Mouse (Mus musculus): ENCODE results near the gene C1ql4. TPM values are rescaled to one million over a fixed set of nuclear protein-coding genes. Genes with fewer than 3 reads are reported as not detected.
A peak's percentile ranks its signal among the peaks of the same experiment; 100 is the strongest.
"Not testable (repeated sequence)": the region's sequence is repeated elsewhere in the genome, so short reads cannot be mapped to it uniquely, and the experiment has no call there.

Gene C1ql4
- polyA plus RNA-seq, 1 experiment from 2014 or later: 0.42 TPM

- Histone ChIP-seq H3K4me1 (peaks cover 20% of the 10 kb centered on the region; the same call in 1 of the 2 replicates), H3K27ac (no peak overlapping the region), H3K4me2 (replicated peaks) (0 out of 2 replicates have a peak overlapping the region, but pooled peaks have one; percentile 5), H3K36me3 (peaks cover 32% of the 10 kb centered on the region), H3K9ac (no peak overlapping the region), H3K4me3 (no peak overlapping the region), H3K27me3 (peaks cover 56% of the 10 kb centered on the region), H3K9me3 (no peaks in the 10 kb centered on the region)
- no peak for ATAC-seq (ENCODE audit: insufficient number of reproducible peaks, insufficient read depth, low FRiP score, low TSS enrichment)
- WGBS: 7% methylated on average over 11 of the region's 11 CpGs
These were observed 3.6 kb downstream of the C1ql4 start for GRCm38 (mm10) chr15:99083867-99084557.

GRCm38 (mm10) chr15:99083258-99083657 is 4.4 kb downstream of the C1ql4 start:
- Histone ChIP-seq H3K27ac (no peak overlapping the region), H3K4me3 (no peak overlapping the region), H3K9me3 (no peaks in the 10 kb centered on the region), H3K4me1 (peaks cover 18% of the 10 kb centered on the region; the same call in 1 of the 2 replicates), H3K36me3 (peaks cover 38% of the 10 kb centered on the region), H3K9ac (no peak overlapping the region), H3K27me3 (peaks cover 48% of the 10 kb centered on the region), H3K4me2 (replicated peaks) (no peak overlapping the region)
- 72% methylated on average over 9 of the region's 9 CpGs for WGBS
- ATAC-seq (ENCODE audit: insufficient number of reproducible peaks, insufficient read depth, low FRiP score, low TSS enrichment): no peak

GRCm38 (mm10) chr15:99082840-99083239 is 4.8 kb downstream of the C1ql4 start:
- no peak overlapping the region for H3K9ac ChIP-seq
- ATAC-seq (ENCODE audit: insufficient number of reproducible peaks, insufficient read depth, low FRiP score, low TSS enrichment): no peak
- no peaks in the 10 kb centered on the region for H3K9me3 ChIP-seq
- H3K36me3 ChIP-seq: peaks cover 41% of the 10 kb centered on the region
- 88% methylated on average over 16 of the region's 16 CpGs for WGBS
- peaks cover 20% of the 10 kb centered on the region; the same call in 1 of the 2 replicates for H3K4me1 ChIP-seq
- no peak overlapping the region for H3K4me3 ChIP-seq
- H3K27ac ChIP-seq: no peak overlapping the region
- no peak overlapping the region for H3K4me2 ChIP-seq (replicated peaks)
- H3K27me3 ChIP-seq: peaks cover 44% of the 10 kb centered on the region

- Histone ChIP-seq H3K4me1 (peaks cover 24% of the 10 kb centered on the region; the same call in 1 of the 2 replicates), H3K4me2 (replicated peaks) (no peak overlapping the region), H3K9me3 (no peaks in the 10 kb centered on the region), H3K36me3 (peaks cover 46% of the 10 kb centered on the region), H3K27ac (no peak overlapping the region), H3K4me3 (no peak overlapping the region), H3K9ac (no peak overlapping the region), H3K27me3 (peaks cover 39% of the 10 kb centered on the region)
- ATAC-seq (ENCODE audit: insufficient number of reproducible peaks, insufficient read depth, low FRiP score, low TSS enrichment): no peak
- 94% methylated on average over 12 of the region's 12 CpGs for WGBS
These were observed 5.3 kb downstream of the C1ql4 start for GRCm38 (mm10) chr15:99082322-99082721.

GRCm38 (mm10) chr15:99079804-99080203 is 7.8 kb downstream of the C1ql4 start:
- Histone ChIP-seq H3K4me2 (replicated peaks) (no peak overlapping the region), H3K27ac (no peak overlapping the region), H3K9ac (no peak overlapping the region), H3K27me3 (peaks cover 14% of the 10 kb centered on the region), H3K4me3 (no peak overlapping the region), H3K4me1 (peaks cover 33% of the 10 kb centered on the region), H3K36me3 (peaks cover 55% of the 10 kb centered on the region), H3K9me3 (no peaks in the 10 kb centered on the region)
- WGBS: 84% methylated on average over 3 of the region's 3 CpGs
- ATAC-seq (ENCODE audit: insufficient number of reproducible peaks, insufficient read depth, low FRiP score, low TSS enrichment): no peak

GRCm38 (mm10) chr15:99078181-99078910 is 9.3 kb downstream of the C1ql4 start:
- peaks cover 54% of the 10 kb centered on the region for H3K36me3 ChIP-seq
- no peak overlapping the region for H3K27ac ChIP-seq
- no peak for ATAC-seq (ENCODE audit: insufficient number of reproducible peaks, insufficient read depth, low FRiP score, low TSS enrichment)
- peak overlapping the region; percentile 8; the same call in 1 of the 2 replicates for H3K9ac ChIP-seq
- 46% methylated on average over 14 of the region's 15 CpGs for WGBS
- H3K9me3 ChIP-seq: no peaks in the 10 kb centered on the region
- H3K27me3 ChIP-seq: no peaks in the 10 kb centered on the region
- H3K4me1 ChIP-seq: peaks cover 28% of the 10 kb centered on the region
- H3K4me3 ChIP-seq: no peak overlapping the region
- no peak overlapping the region for H3K4me2 ChIP-seq (replicated peaks)

GRCm38 (mm10) chr15:99076011-99076410 is 11.6 kb downstream of the C1ql4 start:
- Histone ChIP-seq H3K4me3 (peak overlapping the region; percentile 59; the same call in 1 of the 2 replicates), H3K9ac (0 out of 2 replicates have a peak overlapping the region, but pooled peaks have one; percentile 70)
- WGBS: 95% methylated on average over 3 of the region's 3 CpGs

GRCm38 (mm10) chr15:99074600-99075333 is 12.8 kb downstream of the C1ql4 start:
- Histone ChIP-seq H3K27ac (peak overlapping the region; percentile 94), H3K36me3 (peaks cover 23% of the 10 kb centered on the region), H3K27me3 (no peaks in the 10 kb centered on the region), H3K4me3 (peak overlapping the region; percentile 59), H3K9me3 (no peaks in the 10 kb centered on the region), H3K9ac (peak overlapping the region; percentile 70), H3K4me1 (peaks cover 28% of the 10 kb centered on the region), H3K4me2 (replicated peaks) (peak overlapping the region; percentile 73)
- under 1% methylated on average over 44 of the region's 44 CpGs for WGBS
- peak; percentile 95 for ATAC-seq (ENCODE audit: insufficient number of reproducible peaks, insufficient read depth, low FRiP score, low TSS enrichment)

More at GRCm38 (mm10) chr15:99076011-99076410, 11.6 kb downstream of the C1ql4 start:
- Histone ChIP-seq H3K36me3 (peaks cover 34% of the 10 kb centered on the region), H3K4me2 (replicated peaks) (peak overlapping the region; percentile 73), H3K4me1 (peaks cover 28% of the 10 kb centered on the region)
- not testable (repeated sequence) for ATAC-seq (ENCODE audit: insufficient number of reproducible peaks, insufficient read depth, low FRiP score, low TSS enrichment); H3K27ac ChIP-seq; H3K27me3 ChIP-seq; H3K9me3 ChIP-seq

GRCm38 (mm10) chr15:99074019-99074599 is 13.5 kb downstream of the C1ql4 start, which contains the start of gene Troap:
TSS of gene Troap (plus strand) at chr15:99074575.
- Histone ChIP-seq H3K27ac (peak within 1 kb of the TSS; percentile 94), H3K9me3 (no peaks in the 10 kb centered on the region), H3K4me3 (peak within 1 kb of the TSS; percentile 59), H3K4me2 (replicated peaks) (peak within 1 kb of the TSS; percentile 73), H3K36me3 (peaks cover 23% of the 10 kb centered on the region), H3K9ac (peak within 1 kb of the TSS; percentile 70), H3K27me3 (no peaks in the 10 kb centered on the region), H3K4me1 (peaks cover 28% of the 10 kb centered on the region)
- no peak; the same call in none of the 2 replicates for ATAC-seq (ENCODE audit: insufficient number of reproducible peaks, insufficient read depth, low FRiP score, low TSS enrichment)
- 18% methylated on average over 9 of the region's 9 CpGs for WGBS

GRCm38 (mm10) chr15:99071988-99072387 is 15.6 kb downstream of the C1ql4 start:
- peaks cover 5% of the 10 kb centered on the region for H3K36me3 ChIP-seq
- ATAC-seq (ENCODE audit: insufficient number of reproducible peaks, insufficient read depth, low FRiP score, low TSS enrichment): no peak
- no peak overlapping the region for H3K9ac ChIP-seq
- H3K9me3 ChIP-seq: no peaks in the 10 kb centered on the region
- H3K27me3 ChIP-seq: no peaks in the 10 kb centered on the region
- WGBS: 90% methylated on average over 1 of the region's 1 CpGs
- peaks cover 14% of the 10 kb centered on the region for H3K4me1 ChIP-seq
- H3K4me2 ChIP-seq (replicated peaks): no peak overlapping the region
- no peak overlapping the region for H3K4me3 ChIP-seq
- no peak overlapping the region for H3K27ac ChIP-seq

- no peaks in the 10 kb centered on the region for H3K4me1 ChIP-seq
- no peak for ATAC-seq (ENCODE audit: insufficient number of reproducible peaks, insufficient read depth, low FRiP score, low TSS enrichment)
- no peaks in the 10 kb centered on the region for H3K36me3 ChIP-seq
- no peak overlapping the region for H3K27ac ChIP-seq
- H3K27me3 ChIP-seq: peaks cover 5% of the 10 kb centered on the region; the same call in 1 of the 2 replicates
- no peaks in the 10 kb centered on the region for H3K9me3 ChIP-seq
- WGBS: 71% methylated on average over 12 of the region's 12 CpGs
- H3K4me3 ChIP-seq: no peak overlapping the region
- H3K4me2 ChIP-seq (replicated peaks): no peak overlapping the region
- H3K9ac ChIP-seq: no peak overlapping the region
These were observed 22.0 kb downstream of the C1ql4 start for GRCm38 (mm10) chr15:99065557-99066165.

Data from embryonic facial prominence, embryonic 12.5 days (tissue).